Mouse (Mus musculus) lung, adult 2 months (tissue): ENCODE results near the gene Tmem123. TPM values are rescaled to one million over a fixed set of nuclear protein-coding genes. Genes with fewer than 3 reads are reported as not detected.

Experiments used
- DNase-seq: peaks from one replicate; pipeline ENCODE4 v3.0.0; 2022
- H3K4me1 ChIP-seq: fragments of 200-500 bp; 2 replicates; pipeline ENCODE4 v1.6.1; 2011; ENCODE audit warnings: low read length; ENCODE audit not compliant: control insufficient read depth, insufficient read depth
- H3K4me3 ChIP-seq: fragments of 200-500 bp; replicated peaks from 2 replicates; pipeline ENCODE3; 2011; ENCODE audit warnings: low read depth, mild to moderate bottlenecking, control low read depth, low read length; ENCODE audit errors: extremely low read depth
- CTCF ChIP-seq: fragments of 200-500 bp; IDR thresholded peaks from 2 replicates; pipeline ENCODE4 v1.5.1; 2011; ENCODE audit warnings: mild to moderate bottlenecking, low read length, control low read depth; ENCODE audit not compliant: insufficient read depth
- POLR2A ChIP-seq: fragments of 200-500 bp; IDR thresholded peaks from 2 replicates; pipeline ENCODE4 v1.6.1; 2011; ENCODE audit warnings: low read depth, mild to moderate bottlenecking, control low read depth, low read length, borderline replicate concordance; ENCODE audit errors: extremely low read depth
- WGBS: fragments of 180-500 bp; shearing (Covaris S2); methylation state at CpG from one replicate; pipeline ENCODE4 v1.1.7; 2018; 5-methylcytosine and 5-hydroxymethylcytosine counted together
- polyA plus RNA-seq: library from polyadenylated mRNA; depleted of rRNA; stranded (reverse); fragments of >200 nt; gene quantifications from 2 replicates; pipeline ENCODE4 v1.2.3, GENCODE M21; 2012; rRNA removed

The Tmem123 gene
- polyA plus RNA-seq, 1 experiment, result 89.8 TPM

DNA sequence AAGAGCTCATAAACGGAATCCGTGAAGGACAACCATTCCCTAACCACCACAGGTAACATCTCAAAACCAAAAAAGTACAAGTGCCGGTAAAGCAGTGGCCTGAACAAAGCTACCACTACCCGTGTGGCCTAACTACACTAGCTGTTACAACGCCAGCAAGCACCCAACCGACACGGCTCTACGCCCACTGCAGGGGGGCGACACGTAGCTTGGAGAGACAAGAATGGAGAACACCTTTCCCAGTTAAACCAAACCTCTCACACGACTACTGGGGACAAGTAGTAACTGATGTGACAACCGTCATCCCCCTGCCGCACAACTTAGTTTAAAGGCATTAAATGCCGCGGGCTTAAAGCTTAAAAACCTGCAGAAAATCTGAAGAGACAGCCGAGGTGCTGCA lies 72.5 kb downstream of the Tmem123 start:
- WGBS, result under 1% methylated on average over 16 of the region's 16 CpGs
- Histone ChIP-seq H3K4me1 (peaks cover 6% of the 10 kb centered on the region; the same call in 1 of the 2 replicates), H3K4me3 (peak overlapping the region; percentile 88)
- TF ChIP-seq POLR2A (no peak), CTCF (no peak)
- peak; percentile 64 for DNase-seq

- H3K4me1 ChIP-seq, result peaks cover 4% of the 10 kb centered on the region; the same call in 1 of the 2 replicates
- WGBS, result under 1% methylated on average over 68 of the region's 68 CpGs
- peak; percentile 93 for DNase-seq
- H3K4me3 ChIP-seq, result peak within 1 kb of the TSS; percentile 88
- TF ChIP-seq CTCF (no peak), POLR2A (peak; percentile 88; the same call in 1 of the 2 replicates)
Observed at GRCm38 (mm10) chr9:7836905-7837805, 73.3 kb downstream of the Tmem123 start, which contains the start of gene Birc2. Gene Birc2 (minus strand): TSS chr9:7837064.

DNA sequence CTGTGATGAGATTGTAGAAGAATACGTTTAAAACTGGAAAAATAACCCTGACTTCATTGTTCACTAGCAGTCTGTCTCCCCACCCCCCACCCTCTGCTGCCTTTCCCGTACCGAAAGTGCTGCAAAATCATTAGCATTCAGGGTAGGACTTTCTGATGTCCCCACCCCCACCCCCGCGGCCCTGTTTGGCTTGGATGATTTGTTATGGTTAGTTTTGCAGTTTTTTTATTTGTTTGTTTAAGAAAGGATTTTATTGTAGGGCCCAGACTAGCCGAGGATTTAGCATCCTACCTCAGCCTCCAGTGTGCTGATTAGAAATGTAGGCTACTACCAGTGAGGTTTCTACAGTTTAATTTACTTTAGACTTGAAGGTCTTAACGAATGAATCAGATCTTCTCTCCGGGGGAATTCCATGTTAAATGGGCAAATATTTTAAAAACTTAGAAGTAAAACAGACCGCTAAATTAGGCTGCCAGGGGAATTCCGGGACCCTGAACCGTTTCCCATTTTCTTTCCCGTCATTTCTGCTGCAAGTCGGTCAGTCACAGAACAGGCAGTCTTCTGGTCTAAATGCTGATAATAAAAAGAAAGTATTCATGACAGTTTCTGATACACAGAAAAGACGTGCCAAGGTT lies 74.1 kb downstream of the Tmem123 start:
- peak overlapping the region; percentile 88 for H3K4me3 ChIP-seq
- H3K4me1 ChIP-seq, result peaks cover 4% of the 10 kb centered on the region; the same call in 1 of the 2 replicates
- 10% methylated on average over 14 of the region's 14 CpGs for WGBS
- no peak for DNase-seq
- TF ChIP-seq POLR2A (no peak), CTCF (no peak)

DNA sequence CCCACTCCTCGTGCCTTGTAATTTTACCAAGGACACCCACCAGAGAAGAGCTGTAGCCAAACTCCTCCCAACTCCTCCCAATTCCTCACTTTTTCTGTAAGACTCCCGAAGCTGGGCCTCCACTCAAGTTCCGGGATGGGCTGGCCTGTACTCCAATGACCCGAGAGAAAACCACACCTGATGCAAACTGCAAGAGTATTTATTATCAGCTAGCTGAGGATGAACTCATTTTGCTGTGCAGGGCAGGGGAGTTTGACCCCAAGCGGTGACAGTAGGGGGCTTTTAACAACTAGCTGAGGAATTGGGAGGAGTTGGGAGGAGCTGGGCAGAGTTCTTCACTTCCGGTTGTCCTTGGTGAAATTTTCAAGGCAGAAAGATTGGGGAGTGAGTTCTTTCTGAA lies 77.4 kb downstream of the Tmem123 start:
- no peak for DNase-seq
- H3K4me1 ChIP-seq, result no peaks in the 10 kb centered on the region; the same call in 1 of the 2 replicates
- H3K4me3 ChIP-seq, result no peak overlapping the region
- no peak for TF ChIP-seq CTCF
- no peak for TF ChIP-seq POLR2A
- 70% methylated on average over 6 of the region's 6 CpGs for WGBS

Other genes with a start within 250 kb of the Tmem123 start
- gene Mmp8, start 205.6 kb upstream of the Tmem123 start, polyA plus RNA-seq, result 0.81 and 1.7 TPM in 2 replicates
- 0.18 and 0.41 TPM in 2 replicates for gene Mmp27, start 192.6 kb upstream of the Tmem123 start, polyA plus RNA-seq
- gene Mmp20, start 135.8 kb upstream of the Tmem123 start, polyA plus RNA-seq, result not detected in 2 replicates
- not detected in 2 replicates for gene Mmp7, start 72.0 kb upstream of the Tmem123 start, polyA plus RNA-seq
- gene Birc2, start 73.0 kb downstream of the Tmem123 start, polyA plus RNA-seq, result 11.1 and 15.4 TPM in 2 replicates
- gene Birc3, start 109.1 kb downstream of the Tmem123 start, polyA plus RNA-seq, result 18.4 and 25.6 TPM in 2 replicates
- gene Yap1, start 240.6 kb downstream of the Tmem123 start, polyA plus RNA-seq, result 59.4 and 76.6 TPM in 2 replicates